Mouse (Mus musculus) ES-E14 (cell line): ENCODE results near the gene C2cd2l. TPM values are rescaled to one million over a fixed set of nuclear protein-coding genes. Genes with fewer than 3 reads are reported as not detected.

Experiments
- DNase-seq: peaks from one replicate; pipeline ENCODE4 v3.0.0-alpha.2; 2013; ENCODE audit warnings: low read depth, low spot score
- H3K27ac ChIP-seq: 2 replicates; pipeline ENCODE4 v1.5.1; 2012; ENCODE audit warnings: low read depth, mild to moderate bottlenecking, low read length, moderate library complexity, mixed read lengths; ENCODE audit not compliant: poor library complexity, insufficient read depth, severe bottlenecking
- H3K36me3 ChIP-seq: 2 replicates; pipeline ENCODE4 v1.6.1; 2012; ENCODE audit warnings: mild to moderate bottlenecking, low read length, moderate library complexity, mixed read lengths; ENCODE audit not compliant: control insufficient read depth, poor library complexity, insufficient read depth, severe bottlenecking
- H3K4me1 ChIP-seq, 2 experiments: fragments of 150-350 bp in 1 of 2; sonication (generic) in 1 of 2; 2 replicates each; pipeline ENCODE4 v1.6.1; 2012; ENCODE audit warnings: low read length in 2 of 2, mild to moderate bottlenecking in 1 of 2, mixed read lengths in 1 of 2; ENCODE audit not compliant: control insufficient read depth in 2 of 2, insufficient read depth in 2 of 2, poor library complexity in 1 of 2
- H3K4me3 ChIP-seq, 2 experiments: fragments of 150-350 bp in 1 of 2; sonication (generic) in 1 of 2; 2 replicates each; pipeline ENCODE4 v1.5.1; 2012; ENCODE audit warnings: low read length in 2 of 2, low read depth in 1 of 2, mild to moderate bottlenecking in 1 of 2, mixed read lengths in 1 of 2; ENCODE audit not compliant: insufficient read depth in 1 of 2, poor library complexity in 1 of 2, severe bottlenecking in 1 of 2
- H3K9ac ChIP-seq: 2 replicates; pipeline ENCODE4 v1.6.1; 2012; ENCODE audit warnings: low read depth, mild to moderate bottlenecking, low read length, mixed read lengths; ENCODE audit not compliant: poor library complexity, insufficient read depth, severe bottlenecking
- H3K9me3 ChIP-seq: fragments of 150-350 bp; sonication (generic); 2 replicates; pipeline ENCODE4 v1.6.1; 2012; ENCODE audit warnings: low read depth, mild to moderate bottlenecking, low read length; ENCODE audit not compliant: control insufficient read depth, insufficient read depth
- CHD2 ChIP-seq: IDR thresholded peaks from 2 replicates; pipeline ENCODE4 v1.6.1; 2014; ENCODE audit warnings: mild to moderate bottlenecking, low read depth, low read length, inconsistent platforms
- HCFC1 ChIP-seq: IDR thresholded peaks from 2 replicates; pipeline ENCODE4 v1.6.1; 2012; ENCODE audit warnings: low read length, inconsistent platforms, borderline replicate concordance; ENCODE audit not compliant: insufficient read depth
- MAFK ChIP-seq: IDR thresholded peaks from 2 replicates; pipeline ENCODE4 v1.6.1; 2014; ENCODE audit warnings: mild to moderate bottlenecking, low read depth, low read length, inconsistent platforms; ENCODE audit not compliant: insufficient read depth
- ZC3H11A ChIP-seq: IDR thresholded peaks from 2 replicates; pipeline ENCODE4 v1.6.1; 2012; ENCODE audit warnings: low read depth, mild to moderate bottlenecking, inconsistent platforms, low read length, borderline replicate concordance
- ZNF384 ChIP-seq: IDR thresholded peaks from 2 replicates; pipeline ENCODE4 v1.6.1; 2012; ENCODE audit warnings: low read depth, low read length, inconsistent platforms
- in situ Hi-C, 2 experiments: fragments of 600-800 bp; cut with MboI; formaldehyde crosslinking; loops; one replicate each; pipeline ENCODE4 v1.15.1; 2025; ENCODE audit warnings: low sequenced_read_pairs in 2 of 2, inconsistent platforms in 1 of 2; ENCODE audit not compliant: unreplicated experiment in 2 of 2
- total RNA-seq: library from RNA; depleted of rRNA; stranded (reverse); fragments of 300-350 nt; gene quantifications from 2 replicates; pipeline ENCODE4 v1.2.3, GENCODE M21; 2012

Gene C2cd2l
- total RNA-seq, 1 experiment, result 13.9 TPM

- H3K4me1 ChIP-seq, result peaks cover 0 to 17% of the 10 kb centered on the region in 2 experiments; a peak in 1 of 4 replicates
- TF ChIP-seq HCFC1 (no peak), ZC3H11A (no peak), MAFK (no peak), CHD2 (no peak), ZNF384 (no peak)
- no peaks in the 10 kb centered on the region for H3K9me3 ChIP-seq
- no peak overlapping the region for H3K4me3 ChIP-seq
- H3K27ac ChIP-seq, result no peak overlapping the region
- no peak overlapping the region for H3K9ac ChIP-seq
- no peak for DNase-seq
- H3K36me3 ChIP-seq, result no peaks in the 10 kb centered on the region
- in situ Hi-C loops, result no loop called here
These were observed 33.7 kb downstream of the C2cd2l start for GRCm38 (mm10) chr9:44286256-44286850.

- in situ Hi-C loops, result no loop called here
- no peak for DNase-seq
- TF ChIP-seq MAFK, result no peak
- no peak for TF ChIP-seq HCFC1
- no peak for TF ChIP-seq CHD2
- no peak for TF ChIP-seq ZC3H11A
- TF ChIP-seq ZNF384, result no peak
- H3K36me3 ChIP-seq, result no peaks in the 10 kb centered on the region
- no peak overlapping the region for H3K4me3 ChIP-seq
- H3K4me1 ChIP-seq, result peaks cover 0 to 12% of the 10 kb centered on the region in 2 experiments; a peak in 1 of 4 replicates
- no peak overlapping the region for H3K9ac ChIP-seq
- H3K27ac ChIP-seq, result no peak overlapping the region
- no peaks in the 10 kb centered on the region for H3K9me3 ChIP-seq
These were observed 36.9 kb downstream of the C2cd2l start for GRCm38 (mm10) chr9:44283183-44283582.

GRCm38 (mm10) chr9:44269973-44270372 lies 50.1 kb downstream of the C2cd2l start:
- H3K4me3 ChIP-seq, result no peak overlapping the region
- H3K36me3 ChIP-seq, result no peaks in the 10 kb centered on the region
- in situ Hi-C loops, result no loop called here
- no peak overlapping the region for H3K27ac ChIP-seq
- no peak for DNase-seq
- no peak overlapping the region for H3K9ac ChIP-seq
- peaks cover 0 to 2% of the 10 kb centered on the region in 2 experiments; a peak in 1 of 4 replicates for H3K4me1 ChIP-seq
- H3K9me3 ChIP-seq, result no peaks in the 10 kb centered on the region
- TF ChIP-seq HCFC1 (no peak), ZC3H11A (no peak)

- H3K27ac ChIP-seq, result no peak overlapping the region
- DNase-seq, result peak; percentile 44
These were observed 51.0 kb downstream of the C2cd2l start for GRCm38 (mm10) chr9:44269077-44269476.

More at GRCm38 (mm10) chr9:44269077-44269476, 51.0 kb downstream of the C2cd2l start:
- TF ChIP-seq ZNF384 (no peak), MAFK (no peak), HCFC1 (no peak), CHD2 (no peak), ZC3H11A (no peak)
- H3K4me3 ChIP-seq, result no peak overlapping the region
- no peaks in the 10 kb centered on the region for H3K9me3 ChIP-seq
- in situ Hi-C loops, result no loop called here
- no peaks in the 10 kb centered on the region for H3K36me3 ChIP-seq
- peaks cover 0 to 2% of the 10 kb centered on the region in 2 experiments; a peak in 2 of 4 replicates for H3K4me1 ChIP-seq
- no peak overlapping the region for H3K9ac ChIP-seq
